Mouse (Mus musculus) G1E (cell line): Measurements from ENCODE around the gene Hoxb13. TPM values are rescaled to one million over a fixed set of nuclear protein-coding genes. Genes with fewer than 3 reads are reported as not detected.

Experiments
- ATAC-seq: 2 replicates; pipeline ENCODE4 v1.8.0; 2016; ENCODE audit warnings: mild to moderate bottlenecking; ENCODE audit not compliant: insufficient number of reproducible peaks, poor library complexity, low FRiP score, severe bottlenecking; ENCODE audit errors: extremely low read depth
- DNase-seq: peaks from one replicate; pipeline ENCODE4 v3.0.0; 2012; ENCODE audit warnings: low spot score
- H3K27me3 ChIP-seq: 2 replicates; pipeline ENCODE4 v1.6.1; 2012; ENCODE audit warnings: mild to moderate bottlenecking, low read length, inconsistent platforms; ENCODE audit not compliant: insufficient read depth
- H3K36me3 ChIP-seq: replicated peaks from 2 replicates; pipeline ENCODE3; 2012; ENCODE audit warnings: mild to moderate bottlenecking, inconsistent platforms
- H3K4me1 ChIP-seq: 2 replicates; pipeline ENCODE4 v1.6.1; 2012; ENCODE audit warnings: low read depth, low read length, inconsistent platforms, mixed read lengths; ENCODE audit not compliant: insufficient read depth
- H3K4me3 ChIP-seq: 2 replicates; pipeline ENCODE4 v1.5.1; 2012; ENCODE audit warnings: low read depth, mild to moderate bottlenecking, inconsistent platforms, low read length, moderate library complexity, mixed read lengths
- H3K9me3 ChIP-seq: replicated peaks from 2 replicates; pipeline ENCODE4 v1.6.1; 2012; ENCODE audit warnings: inconsistent platforms
- CTCF ChIP-seq: IDR thresholded peaks from 2 replicates; pipeline ENCODE4 v1.5.1; 2012; ENCODE audit warnings: low read depth, low read length, inconsistent platforms, mixed read lengths
- GATA1 ChIP-seq: IDR thresholded peaks from 2 replicates; pipeline ENCODE4 v1.6.1; 2012; ENCODE audit warnings: borderline replicate concordance, low read length, inconsistent platforms, mixed read lengths
- GATA2 ChIP-seq: IDR thresholded peaks from 2 replicates; pipeline ENCODE4 v1.6.1; 2012; ENCODE audit warnings: low read depth, low read length, inconsistent platforms, borderline replicate concordance
- POLR2AphosphoS5 ChIP-seq: IDR thresholded peaks from 2 replicates; pipeline ENCODE4 v1.6.1; 2012; ENCODE audit warnings: low read depth, low read length, inconsistent platforms; ENCODE audit not compliant: insufficient replicate concordance
- TAL1 ChIP-seq: conservative IDR thresholded peaks from 2 replicates; pipeline ENCODE4 v1.6.1; 2012; ENCODE audit warnings: low read depth, low read length, inconsistent platforms, mixed read lengths
- polyA plus RNA-seq: library from polyadenylated mRNA; stranded (reverse); fragments of >175 nt; gene quantifications from 2 replicates; pipeline ENCODE4 v1.2.3, GENCODE M21; 2012
- total RNA-seq, 2 experiments: library from RNA; stranded (forward) in 1 of 2; stranded (reverse) in 1 of 2; fragments of 200-1000 nt in 1 of 2; fragments of >200 nt in 1 of 2; fragmentation: Nextera tagmentation in 1 of 2; gene quantifications; 2 replicates each; pipeline ENCODE4 v1.2.3; 2014 to 2017

The Hoxb13 gene
- total and polyA plus RNA-seq, 3 experiments = 25.0 to 93.3 (median 38.8) TPM

- Histone ChIP-seq H3K27me3 (peaks cover 86% of the 10 kb centered on the region), H3K36me3 (no peaks in the 10 kb centered on the region), H3K4me3 (no peak overlapping the region), H3K4me1 (peaks cover 5% of the 10 kb centered on the region; the same call in 1 of the 2 replicates), H3K9me3 (no peaks in the 10 kb centered on the region)
- DNase-seq (no peak), ATAC-seq (no peak)
- TF ChIP-seq POLR2AphosphoS5 (no peak), GATA1 (no peak), CTCF (no peak), GATA2 (no peak), TAL1 (no peak)
Measured at GRCm38 (mm10) chr11:96170711-96171379, 23.3 kb upstream of the Hoxb13 start.

- Histone ChIP-seq H3K9me3 (no peaks in the 10 kb centered on the region), H3K4me1 (peaks cover 5% of the 10 kb centered on the region; the same call in 1 of the 2 replicates), H3K4me3 (no peak overlapping the region), H3K27me3 (peaks cover 87% of the 10 kb centered on the region), H3K36me3 (no peaks in the 10 kb centered on the region)
- no peak for ATAC-seq
- TF ChIP-seq TAL1 (no peak), POLR2AphosphoS5 (no peak), CTCF (no peak), GATA1 (no peak), GATA2 (no peak)
- DNase-seq = no peak
Measured at GRCm38 (mm10) chr11:96171601-96172000, 22.5 kb upstream of the Hoxb13 start.

GRCm38 (mm10) chr11:96172511-96173287 is 21.4 kb upstream of the Hoxb13 start:
- no peak overlapping the region for H3K4me3 ChIP-seq
- H3K27me3 ChIP-seq = peaks cover 86% of the 10 kb centered on the region
- no peaks in the 10 kb centered on the region for H3K9me3 ChIP-seq
- no peak for TF ChIP-seq TAL1
- no peak for TF ChIP-seq GATA2
- no peak for TF ChIP-seq GATA1
- TF ChIP-seq POLR2AphosphoS5 = no peak
- TF ChIP-seq CTCF = no peak
- DNase-seq (no peak), ATAC-seq (no peak)
- H3K36me3 ChIP-seq = no peaks in the 10 kb centered on the region
- peaks cover 5% of the 10 kb centered on the region; the same call in 1 of the 2 replicates for H3K4me1 ChIP-seq

GRCm38 (mm10) chr11:96173288-96173840 is 20.8 kb upstream of the Hoxb13 start:
- no peaks in the 10 kb centered on the region for H3K9me3 ChIP-seq
- H3K36me3 ChIP-seq = no peaks in the 10 kb centered on the region
- TF ChIP-seq GATA1 (no peak), TAL1 (no peak)
- peaks cover 5% of the 10 kb centered on the region; the same call in 1 of the 2 replicates for H3K4me1 ChIP-seq
- peaks cover 88% of the 10 kb centered on the region for H3K27me3 ChIP-seq
- H3K4me3 ChIP-seq = no peak overlapping the region
- ATAC-seq (no peak), DNase-seq (no peak)

- Histone ChIP-seq H3K27me3 (peaks cover 89% of the 10 kb centered on the region), H3K36me3 (no peaks in the 10 kb centered on the region), H3K4me3 (no peak overlapping the region), H3K4me1 (peaks cover 5% of the 10 kb centered on the region; the same call in 1 of the 2 replicates), H3K9me3 (no peaks in the 10 kb centered on the region)
- TF ChIP-seq CTCF (no peak), GATA1 (no peak), TAL1 (no peak), GATA2 (no peak), POLR2AphosphoS5 (no peak)
- no peak for DNase-seq
- ATAC-seq = no peak
Measured at GRCm38 (mm10) chr11:96174881-96175280, 19.2 kb upstream of the Hoxb13 start.

GRCm38 (mm10) chr11:96175511-96175910 is 18.6 kb upstream of the Hoxb13 start:
- TF ChIP-seq GATA2 (no peak), GATA1 (no peak), CTCF (no peak), POLR2AphosphoS5 (no peak), TAL1 (no peak)
- no peak overlapping the region for H3K4me3 ChIP-seq
- no peaks in the 10 kb centered on the region for H3K9me3 ChIP-seq
- H3K4me1 ChIP-seq = peaks cover 5% of the 10 kb centered on the region; the same call in 1 of the 2 replicates
- DNase-seq (no peak), ATAC-seq (no peak)
- no peaks in the 10 kb centered on the region for H3K36me3 ChIP-seq
- H3K27me3 ChIP-seq = peaks cover 93% of the 10 kb centered on the region
